Mouse (Mus musculus) MEL (cell line): ENCODE measurements around the gene Glp2r. TPM values are rescaled to one million over a fixed set of nuclear protein-coding genes. Genes with fewer than 3 reads are reported as not detected.

Source experiments
- DNase-seq: peaks from one replicate; pipeline ENCODE4 v3.0.0; 2011; ENCODE audit warnings: low read depth, low spot score
- H3K27ac ChIP-seq: 2 replicates; pipeline ENCODE4 v1.5.1; 2012; ENCODE audit warnings: low read depth, mild to moderate bottlenecking, control low read depth, low read length, moderate library complexity; ENCODE audit not compliant: control insufficient read depth
- H3K27me3 ChIP-seq, 2 experiments: fragments of 150-350 bp in 1 of 2; sonication (generic) in 1 of 2; 2 replicates each; pipeline ENCODE4 v1.6.1; 2012; ENCODE audit warnings: low read length in 2 of 2, mild to moderate bottlenecking in 2 of 2, improper control_type of control experiment in 1 of 2, moderate library complexity in 1 of 2; ENCODE audit not compliant: insufficient read depth in 2 of 2, control insufficient read depth in 1 of 2
- H3K36me3 ChIP-seq, 2 experiments: 2 replicates each; pipeline ENCODE4 v1.6.1; 2012 to 2014; ENCODE audit warnings: low read length in 2 of 2, improper control_type of control experiment in 1 of 2, inconsistent platforms in 1 of 2, mild to moderate bottlenecking in 1 of 2; ENCODE audit not compliant: insufficient read depth in 2 of 2, control insufficient read depth in 1 of 2
- H3K4me1 ChIP-seq, 2 experiments: fragments of 150-350 bp in 1 of 2; sonication (generic) in 1 of 2; 2 replicates each; pipeline ENCODE4 v1.6.1; 2012; ENCODE audit warnings: low read length in 2 of 2, improper control_type of control experiment in 1 of 2, mild to moderate bottlenecking in 1 of 2; ENCODE audit not compliant: insufficient read depth in 2 of 2, control insufficient read depth in 1 of 2
- H3K4me3 ChIP-seq, 2 experiments: fragments of 150-350 bp in 1 of 2; sonication (generic) in 1 of 2; 2 replicates each; pipeline ENCODE4 v1.5.1; 2012; ENCODE audit warnings: low read depth in 2 of 2, low read length in 2 of 2, mild to moderate bottlenecking in 2 of 2, moderate library complexity in 2 of 2, control low read depth in 1 of 2, improper control_type of control experiment in 1 of 2; ENCODE audit not compliant: control insufficient read depth in 1 of 2, insufficient read depth in 1 of 2
- H3K79me2 ChIP-seq: 2 replicates; pipeline ENCODE4 v1.6.1; 2012; ENCODE audit warnings: mild to moderate bottlenecking, low read length, moderate library complexity; ENCODE audit not compliant: control insufficient read depth, poor library complexity, insufficient read depth
- H3K9ac ChIP-seq: 2 replicates; pipeline ENCODE4 v1.6.1; 2012; ENCODE audit warnings: low read depth, mild to moderate bottlenecking, control low read depth, low read length, moderate library complexity; ENCODE audit not compliant: control insufficient read depth, poor library complexity, severe bottlenecking
- H3K9me3 ChIP-seq: fragments of 150-350 bp; sonication (generic); replicated peaks from 2 replicates; pipeline ENCODE4 v1.6.1; 2012; ENCODE audit warnings: mild to moderate bottlenecking, low read length, improper control_type of control experiment, moderate library complexity; ENCODE audit not compliant: insufficient read depth
- BHLHE40 ChIP-seq: IDR thresholded peaks from 2 replicates; pipeline ENCODE4 v1.6.1; 2012; ENCODE audit warnings: low read depth, mild to moderate bottlenecking, inconsistent platforms, low read length, improper control_type of control experiment, borderline replicate concordance
- CHD2 ChIP-seq: IDR thresholded peaks from 2 replicates; pipeline ENCODE4 v1.6.1; 2011; ENCODE audit warnings: low read length, improper control_type of control experiment
- EP300 ChIP-seq, 2 experiments: IDR thresholded peaks; 2 replicates each; pipeline ENCODE4 v1.6.1; 2011; ENCODE audit warnings: improper control_type of control experiment in 2 of 2, low read length in 2 of 2, low read depth in 1 of 2, mild to moderate bottlenecking in 1 of 2
- HCFC1 ChIP-seq: IDR thresholded peaks from 2 replicates; pipeline ENCODE4 v1.6.1; 2012; ENCODE audit warnings: low read depth, mild to moderate bottlenecking, inconsistent platforms, low read length, improper control_type of control experiment, moderate library complexity
- KAT2A ChIP-seq: conservative IDR thresholded peaks from 2 replicates; pipeline ENCODE4 v1.6.1; 2012; ENCODE audit warnings: low read depth, low read length, improper control_type of control experiment, inconsistent platforms
- MAFK ChIP-seq: IDR thresholded peaks from 2 replicates; pipeline ENCODE4 v1.6.1; 2011; ENCODE audit warnings: low read depth, mild to moderate bottlenecking, low read length, improper control_type of control experiment, borderline replicate concordance
- MAZ ChIP-seq: IDR thresholded peaks from 2 replicates; pipeline ENCODE4 v1.6.1; 2012; ENCODE audit warnings: low read depth, mild to moderate bottlenecking, inconsistent platforms, low read length, improper control_type of control experiment
- NELFE ChIP-seq: IDR thresholded peaks from 2 replicates; pipeline ENCODE4 v1.6.1; 2011; ENCODE audit warnings: low read depth, low read length, improper control_type of control experiment
- NRF1 ChIP-seq: IDR thresholded peaks from 2 replicates; pipeline ENCODE4 v1.6.1; 2014; ENCODE audit warnings: low read depth, mild to moderate bottlenecking, inconsistent platforms, low read length, improper control_type of control experiment, moderate library complexity; ENCODE audit not compliant: poor library complexity, insufficient read depth, severe bottlenecking
- POLR2A ChIP-seq, 2 experiments: IDR thresholded peaks; 2 replicates each; pipeline ENCODE4 v1.6.1; 2011 to 2012; ENCODE audit warnings: low read length in 2 of 2, mild to moderate bottlenecking in 2 of 2, control low read depth in 1 of 2, improper control_type of control experiment in 1 of 2, low read depth in 1 of 2, moderate library complexity in 1 of 2; ENCODE audit not compliant: control insufficient read depth in 1 of 2, insufficient read depth in 1 of 2, poor library complexity in 1 of 2
- POLR2AphosphoS5 ChIP-seq: IDR thresholded peaks from 2 replicates; pipeline ENCODE4 v1.6.1; 2012; ENCODE audit warnings: low read depth, borderline replicate concordance, mild to moderate bottlenecking, inconsistent platforms, low read length, moderate library complexity, mixed read lengths
- RCOR1 ChIP-seq: IDR thresholded peaks from 2 replicates; pipeline ENCODE4 v1.6.1; 2012; ENCODE audit warnings: low read depth, mild to moderate bottlenecking, inconsistent platforms, low read length, improper control_type of control experiment
- SIN3A ChIP-seq: IDR thresholded peaks from 2 replicates; pipeline ENCODE4 v1.6.1; 2012; ENCODE audit warnings: low read length, improper control_type of control experiment, inconsistent platforms
- TCF12 ChIP-seq: IDR thresholded peaks from 2 replicates; pipeline ENCODE4 v1.6.1; 2014; ENCODE audit warnings: low read depth, mild to moderate bottlenecking, inconsistent platforms, low read length, improper control_type of control experiment, moderate library complexity
- USF2 ChIP-seq, 2 experiments: IDR thresholded peaks; 2 replicates each; pipeline ENCODE4 v1.6.1; 2011 to 2012; ENCODE audit warnings: improper control_type of control experiment in 2 of 2, low read length in 2 of 2, borderline replicate concordance in 1 of 2, inconsistent platforms in 1 of 2, low read depth in 1 of 2, mild to moderate bottlenecking in 1 of 2; ENCODE audit not compliant: insufficient read depth in 1 of 2
- ZKSCAN1 ChIP-seq: IDR thresholded peaks from 2 replicates; pipeline ENCODE4 v1.6.1; 2012; ENCODE audit warnings: low read depth, mild to moderate bottlenecking, inconsistent platforms, low read length, improper control_type of control experiment, moderate library complexity
- polyA plus RNA-seq, 2 experiments: library from polyadenylated mRNA; stranded (reverse) in 1 of 2; unstranded in 1 of 2; fragments of >175 nt in 1 of 2; fragments of >200 nt in 1 of 2; gene quantifications; 2 replicates each; pipeline versions ENCODE4 v1.2.1 to v1.2.4; 2012; ENCODE audit warnings: low replicate concordance in 2 of 2, low read depth in 1 of 2; ENCODE audit not compliant: insufficient read length in 2 of 2, insufficient read depth in 1 of 2, missing spikeins in 1 of 2
- total RNA-seq: library from RNA; depleted of rRNA; stranded (reverse); fragments of 300-350 nt; gene quantifications from 2 replicates; pipeline ENCODE4 v1.2.3, GENCODE M21; 2012; rRNA removed

Gene Glp2r
- total and polyA plus RNA-seq, 3 experiments = not detected

GRCm38 (mm10) chr11:67612158-67612839 lies 158.7 kb downstream of the Glp2r start:
- no peak for DNase-seq
- H3K9me3 ChIP-seq = no peaks in the 10 kb centered on the region
- no peak overlapping the region for H3K9ac ChIP-seq
- H3K27ac ChIP-seq = no peak overlapping the region
- no peak overlapping the region for H3K4me3 ChIP-seq
- no peak for TF ChIP-seq NRF1
- no peak for TF ChIP-seq SIN3A
- TF ChIP-seq TCF12 = no peak
- no peak for TF ChIP-seq BHLHE40
- no peak for TF ChIP-seq RCOR1
- no peak for TF ChIP-seq HCFC1
- TF ChIP-seq CHD2 = no peak
- no peak for TF ChIP-seq EP300 (IDR thresholded peaks at IDR 0.05; ENCODE audit: low read depth in 1 of 2, low read length in 2 of 2)
- no peak for TF ChIP-seq POLR2AphosphoS5
- TF ChIP-seq MAZ = no peak
- TF ChIP-seq USF2 (IDR thresholded peaks at IDR 0.05; ENCODE audit: borderline replicate concordance in 1 of 2, insufficient read depth in 1 of 2, low read depth in 1 of 2, low read length in 2 of 2) = no peak
- TF ChIP-seq ZKSCAN1 = no peak
- TF ChIP-seq POLR2A (IDR thresholded peaks at IDR 0.05; ENCODE audit: control insufficient read depth in 1 of 2, insufficient read depth in 1 of 2, low read depth in 1 of 2, low read length in 2 of 2, poor library complexity in 1 of 2) = no peak
- TF ChIP-seq MAFK = no peak
- no peak for TF ChIP-seq KAT2A
- no peak for TF ChIP-seq NELFE
- no peaks in the 10 kb centered on the region for H3K4me1 ChIP-seq
- no peaks in the 10 kb centered on the region for H3K27me3 ChIP-seq
- H3K79me2 ChIP-seq = no peaks in the 10 kb centered on the region
- H3K36me3 ChIP-seq = no peaks in the 10 kb centered on the region

Other genes starting within 250 kb of the Glp2r start
- gene Rcvrn, start 75.8 kb downstream of the Glp2r start, total RNA-seq = not detected in 2 replicates
- gene Rcvrn, start 75.8 kb downstream of the Glp2r start, polyA plus RNA-seq = not detected
- not detected in 2 replicates for gene Gsg1l2, start 3.5 kb upstream of the Glp2r start, total RNA-seq
- gene Gsg1l2, start 3.5 kb upstream of the Glp2r start, polyA plus RNA-seq = not detected
- gene Dhrs7c, start 27.0 kb upstream of the Glp2r start, total RNA-seq = not detected in 2 replicates
- not detected for gene Dhrs7c, start 27.0 kb upstream of the Glp2r start, polyA plus RNA-seq
- not detected in 2 replicates for gene Usp43, start 151.0 kb upstream of the Glp2r start, total RNA-seq
- gene Usp43, start 151.0 kb upstream of the Glp2r start, polyA plus RNA-seq = not detected
- gene Cfap52, start 194.5 kb upstream of the Glp2r start, total RNA-seq = not detected in 2 replicates
- not detected for gene Cfap52, start 194.5 kb upstream of the Glp2r start, polyA plus RNA-seq
- gene Stx8, start 195.0 kb upstream of the Glp2r start, total RNA-seq = 23.6 and 30.9 TPM in 2 replicates
- 100 to 1,000 TPM in 1 of 2 experiments, 10 to 100 TPM in 1; 29.5 to 152 TPM for gene Stx8, start 195.0 kb upstream of the Glp2r start, polyA plus RNA-seq